Mouse (Mus musculus): Measurements from ENCODE around the gene Dnah9. TPM values are rescaled to one million over a fixed set of nuclear protein-coding genes. Genes with fewer than 3 reads are reported as not detected.

The Dnah9 gene
- polyA plus RNA-seq, 1 experiment from 2014 or later, result not detected

GRCm38 (mm10) chr11:65918480-65919236, 249.7 kb downstream of the Dnah9 start:
- Histone ChIP-seq H3K4me3 (replicated peaks) (no peak overlapping the region), H3K27me3 (no peaks in the 10 kb centered on the region), H3K27ac (replicated peaks) (no peak overlapping the region), H3K4me2 (no peak overlapping the region), H3K9me3 (replicated peaks) (no peaks in the 10 kb centered on the region), H3K9ac (no peak overlapping the region), H3K4me1 (replicated peaks) (no peaks in the 10 kb centered on the region), H3K36me3 (replicated peaks) (no peaks in the 10 kb centered on the region)
- WGBS (ENCODE audit: insufficient replicate concordance), result 58% methylated on average over 10 of the region's 10 CpGs
- no peak for ATAC-seq (ENCODE audit: insufficient read depth)

- WGBS (ENCODE audit: insufficient replicate concordance), result 29% methylated on average over 4 of the region's 4 CpGs
- H3K27me3 ChIP-seq, result no peaks in the 10 kb centered on the region
Measured at GRCm38 (mm10) chr11:65909195-65909594, 259.2 kb downstream of the Dnah9 start.

GRCm38 (mm10) chr11:65905487-65905886, 262.9 kb downstream of the Dnah9 start:
- ATAC-seq (ENCODE audit: insufficient read depth), result no peak
- H3K4me2 ChIP-seq, result no peak overlapping the region
- H3K27ac ChIP-seq (replicated peaks), result no peak overlapping the region
- H3K27me3 ChIP-seq, result no peaks in the 10 kb centered on the region
- H3K9me3 ChIP-seq (replicated peaks), result no peaks in the 10 kb centered on the region
- H3K4me1 ChIP-seq (replicated peaks), result no peaks in the 10 kb centered on the region
- WGBS (ENCODE audit: insufficient replicate concordance), result 46% methylated on average over 2 of the region's 2 CpGs
- H3K36me3 ChIP-seq (replicated peaks), result no peaks in the 10 kb centered on the region
- no peak overlapping the region for H3K4me3 ChIP-seq (replicated peaks)
- no peak overlapping the region for H3K9ac ChIP-seq

More at GRCm38 (mm10) chr11:65909195-65909594, 259.2 kb downstream of the Dnah9 start:
- Histone ChIP-seq H3K4me2 (no peak overlapping the region), H3K9me3 (replicated peaks) (no peaks in the 10 kb centered on the region), H3K36me3 (replicated peaks) (no peaks in the 10 kb centered on the region), H3K4me1 (replicated peaks) (no peaks in the 10 kb centered on the region), H3K4me3 (replicated peaks) (no peak overlapping the region), H3K27ac (replicated peaks) (no peak overlapping the region), H3K9ac (no peak overlapping the region)
- ATAC-seq (ENCODE audit: insufficient read depth), result no peak

- no peak for ATAC-seq (ENCODE audit: insufficient read depth)
- H3K4me1 ChIP-seq (replicated peaks), result no peaks in the 10 kb centered on the region
- no peak overlapping the region for H3K9ac ChIP-seq
- no peak overlapping the region for H3K4me2 ChIP-seq
- no peak overlapping the region for H3K4me3 ChIP-seq (replicated peaks)
- no peak overlapping the region for H3K27ac ChIP-seq (replicated peaks)
- no peaks in the 10 kb centered on the region for H3K36me3 ChIP-seq (replicated peaks)
- no peaks in the 10 kb centered on the region for H3K9me3 ChIP-seq (replicated peaks)
- 47% methylated on average over 2 of the region's 2 CpGs for WGBS (ENCODE audit: insufficient replicate concordance)
- no peaks in the 10 kb centered on the region for H3K27me3 ChIP-seq
Measured at GRCm38 (mm10) chr11:65903944-65904343, 264.4 kb downstream of the Dnah9 start.

- 49% methylated on average over 2 of the region's 2 CpGs for WGBS (ENCODE audit: insufficient replicate concordance)
- Histone ChIP-seq H3K9me3 (replicated peaks) (no peaks in the 10 kb centered on the region), H3K9ac (no peak overlapping the region), H3K4me3 (replicated peaks) (no peak overlapping the region), H3K36me3 (replicated peaks) (no peaks in the 10 kb centered on the region), H3K4me1 (replicated peaks) (no peaks in the 10 kb centered on the region), H3K4me2 (no peak overlapping the region), H3K27me3 (no peaks in the 10 kb centered on the region), H3K27ac (replicated peaks) (no peak overlapping the region)
- no peak for ATAC-seq (ENCODE audit: insufficient read depth)
Measured at GRCm38 (mm10) chr11:65881465-65881864, 286.9 kb downstream of the Dnah9 start.

GRCm38 (mm10) chr11:65877146-65877775, 291.1 kb downstream of the Dnah9 start:
- no peaks in the 10 kb centered on the region for H3K36me3 ChIP-seq (replicated peaks)
- WGBS (ENCODE audit: insufficient replicate concordance), result 60% methylated on average over 1 of the region's 1 CpGs
- H3K4me3 ChIP-seq (replicated peaks), result no peak overlapping the region
- no peaks in the 10 kb centered on the region for H3K27me3 ChIP-seq
- no peak overlapping the region for H3K27ac ChIP-seq (replicated peaks)
- H3K4me1 ChIP-seq (replicated peaks), result no peaks in the 10 kb centered on the region
- no peaks in the 10 kb centered on the region for H3K9me3 ChIP-seq (replicated peaks)
- no peak overlapping the region for H3K9ac ChIP-seq
- ATAC-seq (ENCODE audit: insufficient read depth), result no peak
- H3K4me2 ChIP-seq, result no peak overlapping the region

- no peak overlapping the region for H3K27ac ChIP-seq (replicated peaks)
- H3K4me2 ChIP-seq, result no peak overlapping the region
- no peaks in the 10 kb centered on the region for H3K9me3 ChIP-seq (replicated peaks)
- H3K9ac ChIP-seq, result no peak overlapping the region
- no peaks in the 10 kb centered on the region for H3K4me1 ChIP-seq (replicated peaks)
- ATAC-seq (ENCODE audit: insufficient read depth), result no peak
- no peak overlapping the region for H3K4me3 ChIP-seq (replicated peaks)
- 58% methylated on average over 4 of the region's 4 CpGs for WGBS (ENCODE audit: insufficient replicate concordance)
- no peaks in the 10 kb centered on the region for H3K27me3 ChIP-seq
- H3K36me3 ChIP-seq (replicated peaks), result no peaks in the 10 kb centered on the region
Measured at GRCm38 (mm10) chr11:65861476-65861875, 306.9 kb downstream of the Dnah9 start.

- 7% methylated on average over 1 of the region's 1 CpGs for WGBS (ENCODE audit: insufficient replicate concordance)
- Histone ChIP-seq H3K4me1 (replicated peaks) (no peaks in the 10 kb centered on the region), H3K27ac (replicated peaks) (no peak overlapping the region), H3K9me3 (replicated peaks) (no peaks in the 10 kb centered on the region), H3K27me3 (no peaks in the 10 kb centered on the region), H3K36me3 (replicated peaks) (no peaks in the 10 kb centered on the region), H3K9ac (no peak overlapping the region), H3K4me3 (replicated peaks) (no peak overlapping the region), H3K4me2 (no peak overlapping the region)
- ATAC-seq (ENCODE audit: insufficient read depth), result no peak
Measured at GRCm38 (mm10) chr11:65852066-65852465, 316.3 kb downstream of the Dnah9 start.

GRCm38 (mm10) chr11:65846446-65846845, 321.9 kb downstream of the Dnah9 start:
- Histone ChIP-seq H3K27me3 (no peaks in the 10 kb centered on the region), H3K4me3 (replicated peaks) (no peak overlapping the region)
- 50% methylated on average over 5 of the region's 5 CpGs for WGBS (ENCODE audit: insufficient replicate concordance)

GRCm38 (mm10) chr11:65838999-65839398, 329.4 kb downstream of the Dnah9 start:
- no peak overlapping the region for H3K4me2 ChIP-seq
- H3K4me1 ChIP-seq (replicated peaks), result no peaks in the 10 kb centered on the region
- WGBS (ENCODE audit: insufficient replicate concordance), result 71% methylated on average over 8 of the region's 8 CpGs
- H3K4me3 ChIP-seq (replicated peaks), result no peak overlapping the region
- H3K36me3 ChIP-seq (replicated peaks), result no peaks in the 10 kb centered on the region
- no peak overlapping the region for H3K27ac ChIP-seq (replicated peaks)
- ATAC-seq (ENCODE audit: insufficient read depth), result no peak
- no peak overlapping the region for H3K9ac ChIP-seq
- H3K9me3 ChIP-seq (replicated peaks), result no peaks in the 10 kb centered on the region
- H3K27me3 ChIP-seq, result no peaks in the 10 kb centered on the region

More at GRCm38 (mm10) chr11:65846446-65846845, 321.9 kb downstream of the Dnah9 start:
- Histone ChIP-seq H3K27ac (replicated peaks) (no peak overlapping the region), H3K4me2 (no peak overlapping the region), H3K4me1 (replicated peaks) (no peaks in the 10 kb centered on the region), H3K9ac (no peak overlapping the region), H3K36me3 (replicated peaks) (no peaks in the 10 kb centered on the region), H3K9me3 (replicated peaks) (no peaks in the 10 kb centered on the region)
- ATAC-seq (ENCODE audit: insufficient read depth), result no peak

GRCm38 (mm10) chr11:65824556-65824955, 343.8 kb downstream of the Dnah9 start:
- Histone ChIP-seq H3K27ac (replicated peaks) (no peak overlapping the region), H3K9ac (no peak overlapping the region), H3K4me1 (replicated peaks) (no peaks in the 10 kb centered on the region), H3K27me3 (no peaks in the 10 kb centered on the region), H3K9me3 (replicated peaks) (no peaks in the 10 kb centered on the region), H3K4me2 (no peak overlapping the region), H3K36me3 (replicated peaks) (peaks cover 58% of the 10 kb centered on the region), H3K4me3 (replicated peaks) (no peak overlapping the region)
- ATAC-seq (ENCODE audit: insufficient read depth), result no peak
- WGBS (ENCODE audit: insufficient replicate concordance), result 83% methylated on average over 3 of the region's 3 CpGs

All from liver, embryonic 15.5 days (tissue).